ENCODE assay signal across 8 mouse cellular contexts in genomic region chr12:4817361-4818101, GRCm38 (mm10). TPM values are rescaled to one million over a fixed set of nuclear protein-coding genes. Genes with fewer than 3 reads are reported as not detected.
DNase-seq lines count a peak whose midpoint lies in the region; ATAC-seq and TF ChIP-seq lines count a peak whose summit lies in the region.

Gene Sf3b6, plus strand, starts transcription at chr12:4817544.

- ATAC-seq in heart, embryonic 15.5 days (replicated peaks; ENCODE audit: insufficient number of reproducible peaks, insufficient read depth, low FRiP score, low read depth) = peak; percentile 99
- peak; percentile 99 for ATAC-seq in liver, embryonic 14.5 days (ENCODE audit: insufficient read depth)
- ATAC-seq in neural tube, embryonic 11.5 days (ENCODE audit: insufficient read depth, low FRiP score, low TSS enrichment) = peak; percentile 98
- ATAC-seq in stomach, postnatal 0 days (ENCODE audit: low FRiP score, low TSS enrichment) = peak; percentile 98

- H3K27me3 ChIP-seq in forebrain, embryonic 10.5 days (ENCODE audit: poor library complexity, severe bottlenecking) = no peaks in the 10 kb centered on the region
- H3K27me3 ChIP-seq in heart, embryonic 15.5 days = no peaks in the 10 kb centered on the region
- no peaks in the 10 kb centered on the region for H3K27me3 ChIP-seq in liver, embryonic 14.5 days (ENCODE audit: control insufficient read depth, insufficient read depth, low read length)
- no peaks in the 10 kb centered on the region for H3K27me3 ChIP-seq in neural tube, embryonic 11.5 days (ENCODE audit: control insufficient read depth, insufficient read depth, low read length)
- H3K27me3 ChIP-seq in stomach, postnatal 0 days (ENCODE audit: control insufficient read depth, insufficient read depth, low read length) = no peaks in the 10 kb centered on the region

- H3K36me3 ChIP-seq in forebrain, embryonic 10.5 days (replicated peaks) = peaks cover 28% of the 10 kb centered on the region
- peaks cover 20% of the 10 kb centered on the region for H3K36me3 ChIP-seq in heart, embryonic 15.5 days
- peaks cover 14% of the 10 kb centered on the region for H3K36me3 ChIP-seq in liver, embryonic 14.5 days (replicated peaks; ENCODE audit: control insufficient read depth, insufficient read depth, low read depth)
- peaks cover 3% of the 10 kb centered on the region for H3K36me3 ChIP-seq in neural tube, embryonic 11.5 days (ENCODE audit: control insufficient read depth, insufficient read depth, low read length)
- peaks cover 3% of the 10 kb centered on the region; the same call in 1 of the 2 replicates for H3K36me3 ChIP-seq in stomach, postnatal 0 days (ENCODE audit: control insufficient read depth, insufficient read depth, low read length)

- under 1% methylated on average over 49 of the region's 49 CpGs for WGBS in forebrain, embryonic 10.5 days
- WGBS in heart, embryonic 15.5 days = under 1% methylated on average over 49 of the region's 49 CpGs
- WGBS in liver, embryonic 14.5 days (ENCODE audit: insufficient replicate concordance) = under 1% methylated on average over 49 of the region's 49 CpGs
- WGBS in neural tube, embryonic 11.5 days = under 1% methylated on average over 49 of the region's 49 CpGs
- under 1% methylated on average over 49 of the region's 49 CpGs for WGBS in stomach, postnatal 0 days

- H3K4me3 ChIP-seq in forebrain, embryonic 10.5 days = peak within 1 kb of the TSS; percentile 87
- H3K4me3 ChIP-seq in heart, embryonic 15.5 days = peak within 1 kb of the TSS; percentile 74
- peak within 1 kb of the TSS; percentile 76 to 97 for H3K4me3 ChIP-seq in liver, embryonic 14.5 days (ENCODE audit: insufficient read depth in 1 of 2, low read depth in 2 of 2, low read length in 2 of 2)
- H3K4me3 ChIP-seq in neural tube, embryonic 11.5 days (ENCODE audit: low read depth, low read length) = peak within 1 kb of the TSS; percentile 88
- H3K4me3 ChIP-seq in stomach, postnatal 0 days (ENCODE audit: low read depth, low read length) = peak within 1 kb of the TSS; percentile 58

- peak within 1 kb of the TSS; percentile 89 for H3K27ac ChIP-seq in forebrain, embryonic 10.5 days
- H3K27ac ChIP-seq in heart, embryonic 15.5 days = peak within 1 kb of the TSS; percentile 86
- peak within 1 kb of the TSS; percentile 68 for H3K27ac ChIP-seq in liver, embryonic 14.5 days
- H3K27ac ChIP-seq in neural tube, embryonic 11.5 days (ENCODE audit: low read depth, low read length) = peak within 1 kb of the TSS; percentile 65
- peak within 1 kb of the TSS; percentile 94 for H3K27ac ChIP-seq in stomach, postnatal 0 days (replicated peaks)

- peaks cover 21% of the 10 kb centered on the region for H3K4me1 ChIP-seq in forebrain, embryonic 10.5 days
- H3K4me1 ChIP-seq in heart, embryonic 15.5 days (replicated peaks) = peaks cover 16% of the 10 kb centered on the region
- H3K4me1 ChIP-seq in liver, embryonic 14.5 days (replicated peaks; ENCODE audit: control insufficient read depth in 2 of 2, insufficient read depth in 2 of 2, low read length in 1 of 2) = peaks cover 12 to 15% of the 10 kb centered on the region in 2 experiments
- no peaks in the 10 kb centered on the region; the same call in 1 of the 2 replicates for H3K4me1 ChIP-seq in neural tube, embryonic 11.5 days (ENCODE audit: control insufficient read depth, insufficient read depth, low read length)
- H3K4me1 ChIP-seq in stomach, postnatal 0 days (replicated peaks; ENCODE audit: control insufficient read depth, insufficient read depth) = no peaks in the 10 kb centered on the region

- TF ChIP-seq EP300 in liver, embryonic 14.5 days (IDR thresholded peaks at IDR 0.05; ENCODE audit: low read depth) = no peak
- no peak for TF ChIP-seq EP300 in stomach, postnatal 0 days (optimal IDR thresholded peaks at IDR 0.05)

- H3K4me2 ChIP-seq in heart, embryonic 15.5 days = peak within 1 kb of the TSS; percentile 83
- H3K4me2 ChIP-seq in liver, embryonic 14.5 days (ENCODE audit: low read depth) = peak within 1 kb of the TSS; percentile 76
- peak within 1 kb of the TSS; percentile 86 for H3K4me2 ChIP-seq in neural tube, embryonic 11.5 days (ENCODE audit: low read depth)
- peak within 1 kb of the TSS; percentile 78 for H3K4me2 ChIP-seq in stomach, postnatal 0 days (replicated peaks; ENCODE audit: low read depth)

- H3K9me3 ChIP-seq in forebrain, embryonic 10.5 days = no peaks in the 10 kb centered on the region
- no peaks in the 10 kb centered on the region for H3K9me3 ChIP-seq in heart, embryonic 15.5 days (replicated peaks)
- no peaks in the 10 kb centered on the region for H3K9me3 ChIP-seq in liver, embryonic 14.5 days (ENCODE audit: control insufficient read depth, low read length)
- no peaks in the 10 kb centered on the region for H3K9me3 ChIP-seq in neural tube, embryonic 11.5 days (ENCODE audit: control insufficient read depth, low read length)
- no peaks in the 10 kb centered on the region for H3K9me3 ChIP-seq in stomach, postnatal 0 days (ENCODE audit: control insufficient read depth, low read length)

- DNase-seq in CD8-positive naive resting alpha-beta T cell, adult 2 months (ENCODE audit: low read depth in 2 of 2, low spot score in 2 of 2) = peak; percentile 99
- peak; percentile 99 for DNase-seq in c-Kit-positive CD71-negative TER-119-negative erythroid progenitor cells, embryonic 14.5 days (ENCODE audit: low read depth)
- DNase-seq in forebrain, embryonic 10.5 days (ENCODE audit: extremely low spot score, low spot score) = peak; percentile 99
- DNase-seq in kidney, postnatal 25 days = peak; percentile 99 to 100
- DNase-seq in liver, embryonic 14.5 days (ENCODE audit: low read depth in 3 of 3, low spot score in 3 of 3) = peak; percentile 96 to 97 (median 97)
- peak; percentile 98 for DNase-seq in neural tube, embryonic 11.5 days (ENCODE audit: low spot score)
- DNase-seq in stomach, postnatal 0 days (ENCODE audit: low spot score) = peak; percentile 99

- no peak for TF ChIP-seq CTCF in liver, embryonic 14.5 days (IDR thresholded peaks at IDR 0.05; ENCODE audit: low read depth)
- no peak for TF ChIP-seq CTCF in stomach, postnatal 0 days (IDR thresholded peaks at IDR 0.05; ENCODE audit: low read depth)

- H3K9ac ChIP-seq in heart, embryonic 15.5 days = peak within 1 kb of the TSS; percentile 65
- H3K9ac ChIP-seq in liver, embryonic 14.5 days (replicated peaks) = peak within 1 kb of the TSS; percentile 75
- peak within 1 kb of the TSS; percentile 64 for H3K9ac ChIP-seq in neural tube, embryonic 11.5 days (ENCODE audit: low read length)
- peak within 1 kb of the TSS; percentile 86 for H3K9ac ChIP-seq in stomach, postnatal 0 days (ENCODE audit: low read length)

RNA-seq across cellular contexts. Expression of gene Sf3b6, which starts in this region (rescaled TPM):
- polyA plus RNA-seq in forebrain, embryonic 10.5 days (2016; fragmentation: Nextera tagmentation; extraction: Ambion mirVana) = 331 and 332 TPM in 2 replicates
- polyA plus RNA-seq in heart, embryonic 15.5 days (2015; fragmentation: Nextera tagmentation; extraction: Ambion mirVana) = 97.9 and 107 TPM in 2 replicates
- 34.7 and 72.6 TPM in 2 replicates for polyA plus RNA-seq in liver, embryonic 14.5 days (2012; rRNA removed)
- 179 and 187 TPM in 2 replicates for polyA plus RNA-seq in liver, embryonic 14.5 days (2014; fragmentation: Nextera tagmentation; extraction: Ambion mirVana)
- polyA plus RNA-seq in neural tube, embryonic 11.5 days (2014; fragmentation: Nextera tagmentation; extraction: Ambion mirVana) = 330 TPM in 2 replicates
- polyA plus RNA-seq in stomach, postnatal 0 days (2015; fragmentation: Nextera tagmentation; extraction: Ambion mirVana) = 288 and 301 TPM in 2 replicates

Comparison
In these comparisons a context has a peak if more than half of its experiments do, and no peak if none do; other contexts are left out.
1. Peak in every context shown above with its lines: DNase-seq, ATAC-seq, H3K4me3 ChIP-seq and H3K27ac ChIP-seq.